Mouse (Mus musculus): Measurements from ENCODE around the gene Pltp. TPM values are rescaled to one million over a fixed set of nuclear protein-coding genes. Genes with fewer than 3 reads are reported as not detected.
A peak's percentile ranks its signal among the peaks of the same experiment; 100 is the strongest.

Gene Pltp
- total and polyA plus RNA-seq, 3 experiments, result 0.85 to 5.5 (median 0.94) TPM

DNA sequence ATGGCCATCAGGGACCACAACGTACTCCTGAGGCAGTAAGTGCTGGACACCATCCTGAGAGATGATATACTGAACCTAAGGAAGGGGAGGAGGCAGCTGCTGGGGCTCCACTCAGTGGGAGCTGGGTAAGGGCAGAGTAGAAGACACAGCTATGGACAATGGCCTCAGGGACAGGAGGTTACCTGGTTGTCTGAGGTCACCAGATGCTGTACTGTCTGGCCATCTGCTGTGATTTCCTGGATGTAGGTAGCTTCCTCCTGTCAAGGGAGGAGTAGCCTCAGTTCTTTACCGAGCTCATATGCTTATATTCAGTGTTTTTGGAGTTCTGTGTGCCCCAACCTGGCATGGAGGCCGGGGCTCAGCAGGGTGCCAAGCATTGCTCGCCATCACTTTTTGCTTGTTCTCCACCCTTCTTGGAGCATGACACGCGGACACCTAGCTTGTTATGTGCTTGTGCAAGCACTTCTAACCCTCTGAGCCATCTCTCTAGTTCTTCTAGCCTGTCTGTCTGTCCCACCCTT is 35.2 kb upstream of the Pltp start:
- H3K9me3 ChIP-seq (replicated peaks; ENCODE audit: low read length), result no peaks in the 10 kb centered on the region
- no peak overlapping the region for H3K9ac ChIP-seq (ENCODE audit: insufficient read depth, low read depth)
- dilution Hi-C loops (cut with MboI; ENCODE audit: extremely low pct_ligation_motif_present, extremely low pct_unique_long_range_greater_than_20kb, low sequenced_read_pairs), result no loop called here
- H3K36me3 ChIP-seq (replicated peaks in 1 of 2; ENCODE audit: control insufficient read depth in 1 of 2, insufficient read depth in 1 of 2, low read length in 1 of 2), result peaks cover 98 to 100% of the 10 kb centered on the region in 2 experiments
- no peak for DNase-seq (ENCODE audit: extremely low read depth)
- H3K79me2 ChIP-seq (replicated peaks; ENCODE audit: control insufficient read depth, extremely low read depth, insufficient read depth, poor library complexity, severe bottlenecking), result no peaks in the 10 kb centered on the region
- H3K27ac ChIP-seq (ENCODE audit: insufficient read depth, low read depth), result no peak overlapping the region
- TF ChIP-seq ZC3H11A (IDR thresholded peaks at IDR 0.05; ENCODE audit: low read depth, low read length), result no peak
- no peak for TF ChIP-seq MEF2A (IDR thresholded peaks at IDR 0.05; ENCODE audit: borderline replicate concordance, low read depth, low read length)
- no peak for TF ChIP-seq IRF4 (IDR thresholded peaks at IDR 0.05; ENCODE audit: low read depth, low read length)
- TF ChIP-seq BHLHE40 (IDR thresholded peaks at IDR 0.05; ENCODE audit: low read depth, low read length), result no peak
- TF ChIP-seq ZMIZ1 (IDR thresholded peaks at IDR 0.05; ENCODE audit: low read depth, low read length), result 0 out of 2 replicates have a peak, but pooled peaks have one; percentile 18
- no peaks in the 10 kb centered on the region for H3K27me3 ChIP-seq (replicated peaks)
- no peak overlapping the region for H3K4me3 ChIP-seq (replicated peaks in 1 of 3; ENCODE audit: low read depth in 2 of 3, low read length in 2 of 3, poor library complexity in 1 of 3)
- no peaks in the 10 kb centered on the region for H3K4me1 ChIP-seq (ENCODE audit: control insufficient read depth in 1 of 2, insufficient read depth in 2 of 2)
- H3K4me2 ChIP-seq (ENCODE audit: insufficient read depth, low read depth, poor library complexity, severe bottlenecking), result no peak overlapping the region
- in situ Hi-C loops (cut with MboI; ENCODE audit: low pct_ligation_motif_present, low pct_unique_long_range_greater_than_20kb, low sequenced_read_pairs), result no loop called here

GRCm38 (mm10) chr2:164891908-164892695 is 34.6 kb upstream of the Pltp start:
- no peak overlapping the region for H3K9ac ChIP-seq (ENCODE audit: insufficient read depth, low read depth)
- no peaks in the 10 kb centered on the region for H3K4me1 ChIP-seq (ENCODE audit: control insufficient read depth in 1 of 2, insufficient read depth in 2 of 2)
- dilution Hi-C loops (cut with MboI; ENCODE audit: extremely low pct_ligation_motif_present, extremely low pct_unique_long_range_greater_than_20kb, low sequenced_read_pairs) (no loop called here), in situ Hi-C loops (cut with MboI; ENCODE audit: low pct_ligation_motif_present, low pct_unique_long_range_greater_than_20kb, low sequenced_read_pairs) (no loop called here)
- no peak overlapping the region for H3K4me3 ChIP-seq (replicated peaks in 1 of 3; ENCODE audit: low read depth in 2 of 3, low read length in 2 of 3, poor library complexity in 1 of 3)
- H3K79me2 ChIP-seq (replicated peaks; ENCODE audit: control insufficient read depth, extremely low read depth, insufficient read depth, poor library complexity, severe bottlenecking), result no peaks in the 10 kb centered on the region
- H3K27ac ChIP-seq (ENCODE audit: insufficient read depth, low read depth), result no peak overlapping the region
- no peak for DNase-seq (ENCODE audit: extremely low read depth)
- no peaks in the 10 kb centered on the region for H3K27me3 ChIP-seq (replicated peaks)
- TF ChIP-seq POLR2A (IDR thresholded peaks at IDR 0.05; ENCODE audit: low read depth, low read length) (peak; percentile 15; the same call in 1 of the 2 replicates), EP300 (IDR thresholded peaks at IDR 0.05; ENCODE audit: low read length) (no peak)
- H3K4me2 ChIP-seq (ENCODE audit: insufficient read depth, low read depth, poor library complexity, severe bottlenecking), result no peak overlapping the region
- no peaks in the 10 kb centered on the region for H3K9me3 ChIP-seq (replicated peaks; ENCODE audit: low read length)
- H3K36me3 ChIP-seq (replicated peaks in 1 of 2; ENCODE audit: control insufficient read depth in 1 of 2, insufficient read depth in 1 of 2, low read length in 1 of 2), result peaks cover 98 to 100% of the 10 kb centered on the region in 2 experiments

DNA sequence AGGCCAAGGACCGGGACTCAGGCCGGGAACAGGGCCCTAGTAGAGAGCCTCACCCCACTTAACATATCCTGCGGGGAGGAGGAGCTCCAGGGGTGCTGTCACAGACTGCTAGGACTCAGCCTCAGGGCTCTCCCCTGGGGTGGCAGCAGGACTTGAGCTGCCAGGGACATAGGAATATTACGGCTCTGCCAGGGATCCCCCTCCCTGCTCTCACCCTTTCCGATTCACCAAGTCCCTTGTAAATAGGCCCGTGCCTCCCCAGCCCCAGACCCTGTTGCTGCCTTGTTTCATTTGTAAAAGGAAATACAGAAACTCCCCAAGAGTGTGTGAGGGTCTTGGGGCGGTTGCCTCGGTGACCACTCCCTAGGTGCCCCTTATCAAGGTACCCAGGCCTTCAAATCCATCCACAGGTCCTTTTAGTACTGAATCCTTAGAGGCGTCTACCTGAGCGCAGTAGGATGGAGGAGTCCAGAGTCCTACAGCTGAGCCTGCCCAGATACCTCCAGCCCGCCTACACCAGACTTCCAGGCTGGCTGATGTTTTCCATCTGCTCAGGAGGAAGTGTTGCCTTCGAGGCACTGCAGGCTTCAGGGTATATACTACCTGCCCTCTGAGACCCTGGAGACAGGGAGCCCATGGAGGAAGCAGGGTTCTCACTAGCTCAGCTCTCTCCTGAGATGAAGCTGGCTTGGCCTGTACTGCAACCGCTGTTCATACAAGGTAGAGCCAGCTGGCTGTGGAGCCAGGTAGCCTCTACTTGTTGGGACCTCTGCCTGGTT is 33.7 kb upstream of the Pltp start:
- Histone ChIP-seq H3K4me3 (replicated peaks in 1 of 3; ENCODE audit: low read depth in 2 of 3, low read length in 2 of 3, poor library complexity in 1 of 3) (no peak overlapping the region), H3K9me3 (replicated peaks; ENCODE audit: low read length) (no peaks in the 10 kb centered on the region), H3K27ac (ENCODE audit: insufficient read depth, low read depth) (no peak overlapping the region), H3K4me2 (ENCODE audit: insufficient read depth, low read depth, poor library complexity, severe bottlenecking) (no peak overlapping the region), H3K27me3 (replicated peaks) (no peaks in the 10 kb centered on the region), H3K36me3 (replicated peaks in 1 of 2; ENCODE audit: control insufficient read depth in 1 of 2, insufficient read depth in 1 of 2, low read length in 1 of 2) (peaks cover 100% of the 10 kb centered on the region in 2 experiments), H3K4me1 (ENCODE audit: control insufficient read depth in 1 of 2, insufficient read depth in 2 of 2) (no peaks in the 10 kb centered on the region), H3K79me2 (replicated peaks; ENCODE audit: control insufficient read depth, extremely low read depth, insufficient read depth, poor library complexity, severe bottlenecking) (no peaks in the 10 kb centered on the region), H3K9ac (ENCODE audit: insufficient read depth, low read depth) (no peak overlapping the region)
- dilution Hi-C loops (cut with MboI; ENCODE audit: extremely low pct_ligation_motif_present, extremely low pct_unique_long_range_greater_than_20kb, low sequenced_read_pairs) (no loop called here), in situ Hi-C loops (cut with MboI; ENCODE audit: low pct_ligation_motif_present, low pct_unique_long_range_greater_than_20kb, low sequenced_read_pairs) (no loop called here)
- TF ChIP-seq ZC3H11A (IDR thresholded peaks at IDR 0.05; ENCODE audit: low read depth, low read length) (no peak), TBP (conservative IDR thresholded peaks at IDR 0.05; ENCODE audit: low read depth, low read length) (no peak), ELF1 (IDR thresholded peaks at IDR 0.05; ENCODE audit: low read depth, low read length) (no peak), RAD21 (IDR thresholded peaks at IDR 0.05; ENCODE audit: low read depth, low read length) (no peak), MYC (IDR thresholded peaks at IDR 0.05; ENCODE audit: low read depth, low read length) (no peak), SIN3A (IDR thresholded peaks at IDR 0.05; ENCODE audit: low read length) (no peak), USF1 (IDR thresholded peaks at IDR 0.05; ENCODE audit: low read depth, low read length) (no peak), POLR2A (IDR thresholded peaks at IDR 0.05; ENCODE audit: low read depth, low read length) (no peak), TCF12 (IDR thresholded peaks at IDR 0.05; ENCODE audit: low read depth, low read length) (no peak), E2F4 (IDR thresholded peaks at IDR 0.05; ENCODE audit: insufficient replicate concordance, low read depth, low read length) (no peak), PAX5 (IDR thresholded peaks at IDR 0.05; ENCODE audit: low read length) (no peak), MAX (IDR thresholded peaks at IDR 0.05; ENCODE audit: low read length) (no peak), HCFC1 (IDR thresholded peaks at IDR 0.05; ENCODE audit: low read depth, low read length) (no peak), CTCF (conservative IDR thresholded peaks at IDR 0.05 in 1 of 2, IDR thresholded peaks at IDR 0.05 in 1 of 2; ENCODE audit: low read depth in 2 of 2, low read length in 2 of 2) (no peak)
- DNase-seq (ENCODE audit: extremely low read depth), result no peak
